Mouse (Mus musculus): ENCODE data around the gene Fbxl19. TPM values are rescaled to one million over a fixed set of nuclear protein-coding genes. Genes with fewer than 3 reads are reported as not detected.

The Fbxl19 gene
- polyA plus RNA-seq, 1 experiment from 2014 or later = 9.1 TPM

DNA sequence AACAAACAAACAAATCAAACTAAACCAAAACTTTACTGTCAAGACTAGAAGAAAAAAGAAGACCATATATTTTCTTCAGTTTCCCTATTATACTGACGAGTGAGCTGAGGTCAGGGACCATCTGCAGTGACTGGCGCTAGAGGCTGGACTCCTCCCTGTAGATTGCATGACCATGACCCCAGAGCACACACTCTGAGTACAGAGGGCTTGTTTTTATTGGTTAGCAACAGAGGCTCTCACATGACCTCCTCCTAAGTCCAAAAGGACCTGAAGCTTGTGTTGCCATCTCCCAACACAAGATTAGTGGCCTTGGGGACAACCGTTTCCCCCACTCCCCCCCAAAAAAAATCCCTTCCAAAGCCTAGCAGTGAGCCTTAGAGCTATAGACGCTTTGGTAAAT is 69.5 kb downstream of the Fbxl19 start:
- no peaks in the 10 kb centered on the region for H3K27me3 ChIP-seq (ENCODE audit: control insufficient read depth, insufficient read depth, low read length)
- H3K9me3 ChIP-seq (ENCODE audit: control insufficient read depth, low read length) = no peaks in the 10 kb centered on the region
- peaks cover 15% of the 10 kb centered on the region for H3K36me3 ChIP-seq (ENCODE audit: control insufficient read depth, insufficient read depth, low read length)
- no peak overlapping the region for H3K27ac ChIP-seq (ENCODE audit: low read depth, low read length)
- H3K4me1 ChIP-seq (ENCODE audit: control insufficient read depth, insufficient read depth, low read length) = no peaks in the 10 kb centered on the region
- H3K4me2 ChIP-seq (ENCODE audit: low read depth, low read length) = no peak overlapping the region
- no peak overlapping the region for H3K9ac ChIP-seq (replicated peaks; ENCODE audit: low read depth, low read length)
- no peak overlapping the region for H3K4me3 ChIP-seq (ENCODE audit: low read depth, low read length)
- 82% methylated on average over 4 of the region's 4 CpGs for whole genome bisulfite sequencing
- no peak for ATAC-seq (ENCODE audit: low read depth)

DNA sequence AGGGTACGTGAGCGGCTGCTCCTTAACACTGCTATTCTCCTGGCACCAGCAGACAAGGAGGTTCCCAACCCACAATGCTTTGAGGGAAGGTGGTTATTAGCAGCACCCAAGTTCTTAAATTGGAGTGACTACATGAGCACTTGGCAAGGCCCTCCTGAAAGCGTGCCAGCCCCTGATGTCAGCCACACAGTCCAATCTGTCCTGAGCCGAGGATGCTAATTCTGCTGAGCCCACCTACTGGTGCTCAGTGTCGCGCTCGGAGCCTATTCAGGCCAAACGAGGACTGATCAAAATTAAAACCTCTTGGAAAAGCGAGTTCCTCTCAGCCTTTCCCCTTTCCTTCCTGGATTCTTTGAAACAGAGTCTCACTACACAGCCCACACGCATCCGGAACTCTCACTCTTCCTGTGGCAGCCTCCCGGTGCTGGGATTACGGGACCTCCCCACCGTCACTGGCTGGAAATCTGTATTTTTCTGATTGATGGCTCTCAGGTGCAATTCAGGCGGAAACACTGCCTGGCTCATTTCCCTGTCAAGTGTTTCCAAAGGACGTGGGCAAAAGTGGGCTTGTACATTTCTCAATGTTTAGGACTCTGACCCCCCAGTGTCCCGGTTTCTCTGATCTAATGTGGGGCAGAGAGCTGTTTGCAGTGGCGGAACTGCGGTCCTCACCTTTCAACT is 70.0 kb downstream of the Fbxl19 start:
- H3K27ac ChIP-seq (ENCODE audit: low read depth, low read length) = no peak overlapping the region
- 84% methylated on average over 19 of the region's 19 CpGs for WGBS
- ATAC-seq (ENCODE audit: low read depth) = no peak

GRCm38 (mm10) chr7:127815116-127815665 is 70.8 kb downstream of the Fbxl19 start:
- WGBS = 92% methylated on average over 15 of the region's 15 CpGs
- Histone ChIP-seq H3K27ac (ENCODE audit: low read depth, low read length) (no peak overlapping the region), H3K36me3 (ENCODE audit: control insufficient read depth, insufficient read depth, low read length) (peaks cover 15% of the 10 kb centered on the region), H3K9me3 (ENCODE audit: control insufficient read depth, low read length) (no peaks in the 10 kb centered on the region), H3K27me3 (ENCODE audit: control insufficient read depth, insufficient read depth, low read length) (no peaks in the 10 kb centered on the region), H3K4me3 (ENCODE audit: low read depth, low read length) (no peak overlapping the region), H3K4me2 (ENCODE audit: low read depth, low read length) (no peak overlapping the region), H3K4me1 (ENCODE audit: control insufficient read depth, insufficient read depth, low read length) (no peaks in the 10 kb centered on the region), H3K9ac (replicated peaks; ENCODE audit: low read depth, low read length) (no peak overlapping the region)
- no peak for ATAC-seq (ENCODE audit: low read depth)

More for the DNA sequence above, 70.0 kb downstream of the Fbxl19 start:
- H3K27me3 ChIP-seq (ENCODE audit: control insufficient read depth, insufficient read depth, low read length) = no peaks in the 10 kb centered on the region
- no peak overlapping the region for H3K4me3 ChIP-seq (ENCODE audit: low read depth, low read length)
- H3K36me3 ChIP-seq (ENCODE audit: control insufficient read depth, insufficient read depth, low read length) = peaks cover 15% of the 10 kb centered on the region
- no peaks in the 10 kb centered on the region for H3K4me1 ChIP-seq (ENCODE audit: control insufficient read depth, insufficient read depth, low read length)
- no peak overlapping the region for H3K9ac ChIP-seq (replicated peaks; ENCODE audit: low read depth, low read length)
- H3K9me3 ChIP-seq (ENCODE audit: control insufficient read depth, low read length) = no peaks in the 10 kb centered on the region
- no peak overlapping the region for H3K4me2 ChIP-seq (ENCODE audit: low read depth, low read length)

- no peak for ATAC-seq (ENCODE audit: low read depth)
- H3K4me2 ChIP-seq (ENCODE audit: low read depth, low read length) = no peak overlapping the region
- no peak overlapping the region for H3K27ac ChIP-seq (ENCODE audit: low read depth, low read length)
- no peaks in the 10 kb centered on the region for H3K27me3 ChIP-seq (ENCODE audit: control insufficient read depth, insufficient read depth, low read length)
- no peaks in the 10 kb centered on the region for H3K9me3 ChIP-seq (ENCODE audit: control insufficient read depth, low read length)
- H3K36me3 ChIP-seq (ENCODE audit: control insufficient read depth, insufficient read depth, low read length) = peaks cover 15% of the 10 kb centered on the region
- no peaks in the 10 kb centered on the region for H3K4me1 ChIP-seq (ENCODE audit: control insufficient read depth, insufficient read depth, low read length)
- H3K9ac ChIP-seq (replicated peaks; ENCODE audit: low read depth, low read length) = no peak overlapping the region
- 70% methylated on average over 15 of the region's 15 CpGs for WGBS
- no peak overlapping the region for H3K4me3 ChIP-seq (ENCODE audit: low read depth, low read length)
Measured at GRCm38 (mm10) chr7:127815954-127816821, 71.8 kb downstream of the Fbxl19 start.

DNA sequence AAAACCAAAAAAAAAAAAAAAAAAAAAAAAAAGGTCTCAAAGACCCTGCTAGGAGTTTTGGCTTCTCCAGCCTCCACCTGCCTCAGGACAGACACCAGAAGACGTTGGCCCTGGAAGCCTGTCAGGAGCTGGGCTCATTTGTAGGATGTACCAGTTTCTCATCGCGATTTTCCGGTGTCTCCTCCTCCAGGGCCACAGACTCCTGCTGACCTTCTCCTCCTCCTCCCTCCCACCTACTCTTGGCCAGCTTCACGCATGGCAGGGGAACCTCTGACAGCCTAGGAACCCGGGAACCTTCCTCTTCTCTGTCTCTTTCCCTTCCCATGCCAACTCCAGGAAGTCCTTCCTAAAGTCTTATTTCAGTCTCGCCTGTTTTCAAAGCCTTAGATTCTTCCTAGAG is 72.7 kb downstream of the Fbxl19 start:
- Histone ChIP-seq H3K4me2 (ENCODE audit: low read depth, low read length) (no peak overlapping the region), H3K27me3 (ENCODE audit: control insufficient read depth, insufficient read depth, low read length) (no peaks in the 10 kb centered on the region), H3K4me1 (ENCODE audit: control insufficient read depth, insufficient read depth, low read length) (no peaks in the 10 kb centered on the region), H3K36me3 (ENCODE audit: control insufficient read depth, insufficient read depth, low read length) (peaks cover 15% of the 10 kb centered on the region), H3K9me3 (ENCODE audit: control insufficient read depth, low read length) (no peaks in the 10 kb centered on the region), H3K27ac (ENCODE audit: low read depth, low read length) (no peak overlapping the region), H3K9ac (replicated peaks; ENCODE audit: low read depth, low read length) (no peak overlapping the region), H3K4me3 (ENCODE audit: low read depth, low read length) (no peak overlapping the region)
- no peak for ATAC-seq (ENCODE audit: low read depth)
- 83% methylated on average over 7 of the region's 7 CpGs for WGBS

DNA sequence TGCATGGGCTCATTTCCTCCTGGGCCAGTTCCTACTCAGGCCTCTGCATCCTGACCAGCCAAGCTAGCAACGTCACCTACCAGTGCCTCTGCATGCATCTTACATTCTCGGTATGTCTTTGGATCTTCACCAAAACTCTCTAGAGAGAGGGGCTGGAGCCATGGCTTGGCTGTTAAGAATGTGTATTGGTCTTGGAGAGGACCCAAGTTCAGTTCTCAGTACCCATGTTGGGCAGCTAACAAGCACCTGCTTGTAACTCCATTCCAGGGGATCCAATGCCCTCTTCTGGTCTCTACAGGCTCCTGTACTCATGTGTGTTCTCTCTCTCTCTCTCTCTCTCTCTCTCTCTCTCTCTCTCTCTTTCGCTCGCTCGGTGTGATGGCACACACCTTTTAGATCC is 73.4 kb downstream of the Fbxl19 start:
- Histone ChIP-seq H3K4me2 (ENCODE audit: low read depth, low read length) (no peak overlapping the region), H3K27me3 (ENCODE audit: control insufficient read depth, insufficient read depth, low read length) (no peaks in the 10 kb centered on the region), H3K4me1 (ENCODE audit: control insufficient read depth, insufficient read depth, low read length) (peaks cover under 1% of the 10 kb centered on the region), H3K9me3 (ENCODE audit: control insufficient read depth, low read length) (no peaks in the 10 kb centered on the region), H3K9ac (replicated peaks; ENCODE audit: low read depth, low read length) (no peak overlapping the region), H3K36me3 (ENCODE audit: control insufficient read depth, insufficient read depth, low read length) (peaks cover 15% of the 10 kb centered on the region), H3K4me3 (ENCODE audit: low read depth, low read length) (no peak overlapping the region), H3K27ac (ENCODE audit: low read depth, low read length) (no peak overlapping the region)
- WGBS = 94% methylated on average over 5 of the region's 5 CpGs
- no peak for ATAC-seq (ENCODE audit: low read depth)

MicroRNAs within 50 kb of the gene (microRNA counts, 519-probe panel; counts per million panel counts)
- microRNA mmu-miR-762 = not detected

Small RNA genes within 50 kb of the gene (microRNA-seq; reads per million reads assigned to microRNA genes)
- gene Mir762 = not detected

Other genes starting within 250 kb of the Fbxl19 start
- gene Srcap, start 232.6 kb upstream of the Fbxl19 start, polyA plus RNA-seq (2014; fragmentation: Nextera tagmentation; extraction: Ambion mirVana) = 53.0 and 66.7 TPM in 2 replicates
- gene Gm42715, start 225.0 kb upstream of the Fbxl19 start, polyA plus RNA-seq (2014; fragmentation: Nextera tagmentation; extraction: Ambion mirVana) = 18.3 and 19.7 TPM in 2 replicates
- gene Tmem265, start 183.2 kb upstream of the Fbxl19 start, polyA plus RNA-seq (2014; fragmentation: Nextera tagmentation; extraction: Ambion mirVana) = 7.2 TPM in 2 replicates
- gene Phkg2, start 171.2 kb upstream of the Fbxl19 start, polyA plus RNA-seq (2014; fragmentation: Nextera tagmentation; extraction: Ambion mirVana) = 62.1 and 69.6 TPM in 2 replicates
- gene Ccdc189, start 155.9 kb upstream of the Fbxl19 start, polyA plus RNA-seq (2014; fragmentation: Nextera tagmentation; extraction: Ambion mirVana) = 7.8 and 10.6 TPM in 2 replicates
- 31.2 and 39.6 TPM in 2 replicates for gene Rnf40, start 155.8 kb upstream of the Fbxl19 start, polyA plus RNA-seq (2014; fragmentation: Nextera tagmentation; extraction: Ambion mirVana)
- 20.4 and 25.3 TPM in 2 replicates for gene Zfp629, start 128.7 kb upstream of the Fbxl19 start, polyA plus RNA-seq (2014; fragmentation: Nextera tagmentation; extraction: Ambion mirVana)
- gene Bcl7c, start 35.6 kb upstream of the Fbxl19 start, polyA plus RNA-seq (2014; fragmentation: Nextera tagmentation; extraction: Ambion mirVana) = 36.0 and 45.7 TPM in 2 replicates
- 2.7 and 3.6 TPM in 2 replicates for gene Ctf1, start 31.8 kb upstream of the Fbxl19 start, polyA plus RNA-seq (2014; fragmentation: Nextera tagmentation; extraction: Ambion mirVana)
- gene Ctf2, start 12.4 kb upstream of the Fbxl19 start, polyA plus RNA-seq (2014; fragmentation: Nextera tagmentation; extraction: Ambion mirVana) = 0.27 TPM in 1 of 2 replicates, not detected in the other
- 4.6 and 6.8 TPM in 2 replicates for gene Orai3, start 25.3 kb downstream of the Fbxl19 start, polyA plus RNA-seq (2014; fragmentation: Nextera tagmentation; extraction: Ambion mirVana)
- 22.4 and 23.3 TPM in 2 replicates for gene Setd1a, start 32.1 kb downstream of the Fbxl19 start, polyA plus RNA-seq (2014; fragmentation: Nextera tagmentation; extraction: Ambion mirVana)
- gene Gm49388, start 41.1 kb downstream of the Fbxl19 start, polyA plus RNA-seq (2014; fragmentation: Nextera tagmentation; extraction: Ambion mirVana) = 0.64 TPM in 1 of 2 replicates, not detected in the other
- gene Hsd3b7, start 56.1 kb downstream of the Fbxl19 start, polyA plus RNA-seq (2014; fragmentation: Nextera tagmentation; extraction: Ambion mirVana) = 7.0 and 9.6 TPM in 2 replicates
- gene Stx4a, start 79.8 kb downstream of the Fbxl19 start, polyA plus RNA-seq (2014; fragmentation: Nextera tagmentation; extraction: Ambion mirVana) = 9.8 and 13.5 TPM in 2 replicates
- gene Stx1b, start 80.0 kb downstream of the Fbxl19 start, polyA plus RNA-seq (2014; fragmentation: Nextera tagmentation; extraction: Ambion mirVana) = 65.9 and 66.9 TPM in 2 replicates
- 12.0 and 13.1 TPM in 2 replicates for gene Zfp646, start 131.7 kb downstream of the Fbxl19 start, polyA plus RNA-seq (2014; fragmentation: Nextera tagmentation; extraction: Ambion mirVana)
- gene Zfp668, start 132.3 kb downstream of the Fbxl19 start, polyA plus RNA-seq (2014; fragmentation: Nextera tagmentation; extraction: Ambion mirVana) = 29.7 and 30.7 TPM in 2 replicates
- 0.37 and 0.57 TPM in 2 replicates for gene Prss53, start 146.4 kb downstream of the Fbxl19 start, polyA plus RNA-seq (2014; fragmentation: Nextera tagmentation; extraction: Ambion mirVana)
- 0.40 and 0.54 TPM in 2 replicates for gene Gm21974, start 150.9 kb downstream of the Fbxl19 start, polyA plus RNA-seq (2014; fragmentation: Nextera tagmentation; extraction: Ambion mirVana)
- gene Vkorc1, start 151.1 kb downstream of the Fbxl19 start, polyA plus RNA-seq (2014; fragmentation: Nextera tagmentation; extraction: Ambion mirVana) = 59.2 and 81.7 TPM in 2 replicates
- gene Bckdk, start 159.5 kb downstream of the Fbxl19 start, polyA plus RNA-seq (2014; fragmentation: Nextera tagmentation; extraction: Ambion mirVana) = 58.0 and 65.8 TPM in 2 replicates
- gene Kat8, start 168.0 kb downstream of the Fbxl19 start, polyA plus RNA-seq (2014; fragmentation: Nextera tagmentation; extraction: Ambion mirVana) = 48.6 and 49.4 TPM in 2 replicates
- gene Prss8, start 185.6 kb downstream of the Fbxl19 start, polyA plus RNA-seq (2014; fragmentation: Nextera tagmentation; extraction: Ambion mirVana) = 0.39 TPM in 1 of 2 replicates, not detected in the other
- gene Prss36, start 202.2 kb downstream of the Fbxl19 start, polyA plus RNA-seq (2014; fragmentation: Nextera tagmentation; extraction: Ambion mirVana) = 14.4 and 14.8 TPM in 2 replicates
- gene Fus, start 222.9 kb downstream of the Fbxl19 start, polyA plus RNA-seq (2014; fragmentation: Nextera tagmentation; extraction: Ambion mirVana) = 47.6 and 52.2 TPM in 2 replicates
- gene Pycard, start 249.3 kb downstream of the Fbxl19 start, polyA plus RNA-seq (2014; fragmentation: Nextera tagmentation; extraction: Ambion mirVana) = 4.6 and 6.1 TPM in 2 replicates